Mouse (Mus musculus) right cerebral cortex, postnatal 14 days (tissue): Measurements from ENCODE around the gene Arpp21.

Experiments used
- DNase-seq: peaks from one replicate; pipeline ENCODE4 v3.0.0; 2022

Gene Arpp21

DNA sequence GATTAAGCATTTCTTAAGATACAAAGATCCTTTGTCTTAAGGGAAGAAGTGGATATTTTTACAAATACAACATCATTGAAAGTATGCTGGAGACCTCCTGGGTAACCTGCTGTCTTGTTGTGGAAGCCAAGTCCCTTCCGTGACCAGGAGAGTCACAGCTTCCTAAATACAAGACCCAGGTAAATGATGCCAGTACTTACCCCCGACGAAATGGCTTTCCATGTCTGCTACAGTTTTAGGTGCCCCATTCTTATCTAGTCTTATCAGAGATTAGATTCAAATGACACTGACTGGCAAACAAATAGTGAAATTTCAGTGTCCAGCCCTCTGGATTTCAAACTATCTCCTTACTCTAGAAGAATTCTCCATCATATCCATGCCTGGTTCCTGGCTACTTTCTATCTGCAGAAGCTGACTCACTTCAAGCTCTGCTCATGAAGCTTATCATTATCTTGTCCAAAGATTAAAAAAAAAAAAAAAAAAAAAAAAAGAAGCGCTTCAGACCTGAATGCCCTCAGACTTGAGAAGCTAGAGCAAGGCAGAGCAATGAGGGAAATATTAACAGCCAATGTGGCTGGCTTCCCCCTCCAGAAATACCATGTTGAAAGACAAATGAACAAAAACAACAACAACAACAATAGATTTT lies 4.9 kb downstream of the Arpp21 start:
- no peak for DNase-seq

DNA sequence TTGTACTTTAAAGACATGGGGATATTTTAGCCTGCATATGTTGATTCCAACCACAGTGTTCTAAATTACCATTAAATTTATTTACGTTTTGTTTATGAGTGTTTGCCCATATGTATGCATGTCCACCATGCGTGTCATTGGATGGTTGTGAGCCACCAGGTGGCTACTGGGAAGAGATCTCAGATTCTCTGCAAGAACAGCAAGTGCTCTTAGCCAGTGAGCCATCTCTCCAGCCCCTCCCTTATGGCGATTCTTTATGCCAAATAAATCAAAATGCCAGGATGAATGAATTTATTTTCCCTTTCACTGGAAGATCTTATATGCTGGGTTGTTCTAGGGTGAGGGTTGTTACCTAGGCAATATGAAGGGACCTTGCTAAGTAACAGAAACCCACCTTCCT lies 7.3 kb downstream of the Arpp21 start:
- no peak for DNase-seq

DNA sequence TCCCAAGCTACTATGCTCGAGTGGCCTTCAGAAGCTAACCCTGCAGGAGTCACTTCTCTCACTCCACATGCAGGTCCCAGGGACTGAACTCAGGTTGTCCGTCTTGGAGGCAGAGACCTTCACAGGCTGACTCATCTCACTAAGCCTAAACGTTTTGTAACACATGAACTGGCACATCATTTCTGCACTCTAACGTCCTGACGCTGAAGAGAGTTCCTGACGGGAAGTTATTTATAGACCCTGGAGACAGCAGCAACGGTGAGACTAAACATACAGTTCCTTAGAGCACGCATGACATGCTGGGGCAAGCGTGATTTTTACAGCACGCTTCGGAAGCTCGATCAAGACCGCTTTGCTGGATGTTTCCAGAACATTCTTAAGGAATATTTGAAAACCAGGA lies 8.6 kb downstream of the Arpp21 start:
- DNase-seq: no peak

DNA sequence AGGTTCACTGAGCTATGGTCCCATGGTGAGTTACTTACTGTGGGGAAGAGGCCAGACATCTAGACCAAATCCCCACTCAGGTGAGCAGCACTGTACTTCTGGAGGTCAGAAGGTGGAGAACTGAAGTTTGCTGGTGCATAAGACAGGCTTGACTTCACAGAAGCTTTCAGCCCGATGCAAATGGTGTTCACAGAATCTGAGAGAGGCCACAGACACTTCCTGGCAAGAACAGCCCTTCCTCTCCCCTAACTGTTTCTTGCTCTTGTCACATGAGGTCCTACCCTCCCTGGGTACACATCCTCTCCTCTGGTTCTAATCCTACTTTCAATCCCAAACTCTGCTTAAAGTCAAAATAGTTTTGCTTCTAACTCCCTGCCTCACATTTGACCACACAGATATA lies 9.2 kb downstream of the Arpp21 start:
- DNase-seq: no peak

DNA sequence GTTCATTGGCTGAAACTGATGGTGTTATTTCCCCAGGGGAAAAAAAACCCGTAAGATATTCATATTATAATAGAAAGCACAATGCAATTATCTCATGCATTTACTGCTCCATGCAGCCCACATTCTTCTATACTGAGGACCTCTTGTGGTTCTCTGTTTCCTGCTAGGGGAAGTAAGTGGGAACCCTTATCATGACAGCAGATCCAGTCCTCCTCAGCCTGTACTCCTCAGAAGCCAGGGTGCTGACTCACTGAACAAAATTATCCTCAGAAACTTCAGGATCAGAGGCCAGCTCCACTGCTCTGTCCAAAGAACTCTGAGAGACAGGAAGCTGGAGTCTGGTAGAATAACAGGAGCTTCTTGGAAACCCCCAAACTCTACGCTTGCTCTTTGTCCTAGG lies 10.7 kb downstream of the Arpp21 start:
- no peak for DNase-seq

DNA sequence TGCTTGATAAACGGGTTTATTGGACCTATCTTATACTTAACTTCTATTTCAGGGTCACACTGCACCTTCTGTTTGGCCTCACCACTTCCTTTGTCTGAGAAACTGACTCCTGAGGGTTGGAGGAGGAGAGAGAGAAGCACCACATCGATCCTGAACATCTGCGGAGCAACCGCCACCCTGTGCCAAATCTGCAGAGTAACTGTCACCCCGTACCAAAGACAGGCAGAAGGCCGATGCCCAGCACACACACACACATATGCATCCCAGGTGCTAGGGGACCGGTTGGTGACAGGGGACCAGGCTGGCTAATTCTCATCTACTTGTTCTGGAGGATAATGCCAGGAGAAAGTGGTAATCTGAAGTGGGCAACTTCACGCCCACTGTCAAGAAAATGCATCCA lies 16.4 kb downstream of the Arpp21 start:
- DNase-seq: no peak

DNA sequence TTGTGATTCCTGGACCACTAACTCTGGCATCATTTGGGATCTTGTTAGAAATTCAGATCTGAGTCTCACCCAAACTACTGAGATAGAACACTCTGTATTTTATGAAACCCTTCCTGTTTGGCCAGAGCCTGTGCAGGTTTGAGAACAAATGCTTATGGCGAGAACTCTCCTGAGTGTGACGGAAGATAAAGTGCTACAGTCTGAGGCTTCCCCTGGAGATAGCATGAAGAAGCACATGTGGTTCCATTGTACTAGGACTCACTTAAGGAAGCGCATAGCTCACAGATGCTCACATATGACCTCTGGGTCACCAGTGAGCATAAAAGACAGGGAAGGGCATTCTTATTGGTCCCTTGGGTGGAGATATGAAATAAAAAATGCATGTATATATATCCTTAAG lies 17.5 kb downstream of the Arpp21 start:
- DNase-seq: no peak

DNA sequence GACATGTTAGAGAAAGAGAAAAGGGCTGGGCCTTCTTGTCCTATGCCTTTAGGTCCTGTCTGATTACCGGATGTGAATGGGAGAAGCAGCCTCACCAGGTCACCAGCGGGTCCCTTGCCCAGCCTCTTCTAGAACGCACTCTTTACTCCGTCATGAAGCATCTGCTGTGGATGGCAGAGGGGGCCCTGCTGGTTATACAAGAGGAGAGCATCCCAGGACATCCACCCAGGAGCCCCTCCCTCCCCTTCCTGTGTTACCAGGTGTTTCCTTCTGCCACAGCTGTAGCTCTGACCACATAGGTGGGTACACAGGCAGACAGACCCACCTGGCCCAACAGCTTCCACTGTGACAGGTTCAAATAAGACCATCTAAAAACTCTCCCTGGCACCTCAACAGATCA lies 18.6 kb downstream of the Arpp21 start:
- DNase-seq: no peak

DNA sequence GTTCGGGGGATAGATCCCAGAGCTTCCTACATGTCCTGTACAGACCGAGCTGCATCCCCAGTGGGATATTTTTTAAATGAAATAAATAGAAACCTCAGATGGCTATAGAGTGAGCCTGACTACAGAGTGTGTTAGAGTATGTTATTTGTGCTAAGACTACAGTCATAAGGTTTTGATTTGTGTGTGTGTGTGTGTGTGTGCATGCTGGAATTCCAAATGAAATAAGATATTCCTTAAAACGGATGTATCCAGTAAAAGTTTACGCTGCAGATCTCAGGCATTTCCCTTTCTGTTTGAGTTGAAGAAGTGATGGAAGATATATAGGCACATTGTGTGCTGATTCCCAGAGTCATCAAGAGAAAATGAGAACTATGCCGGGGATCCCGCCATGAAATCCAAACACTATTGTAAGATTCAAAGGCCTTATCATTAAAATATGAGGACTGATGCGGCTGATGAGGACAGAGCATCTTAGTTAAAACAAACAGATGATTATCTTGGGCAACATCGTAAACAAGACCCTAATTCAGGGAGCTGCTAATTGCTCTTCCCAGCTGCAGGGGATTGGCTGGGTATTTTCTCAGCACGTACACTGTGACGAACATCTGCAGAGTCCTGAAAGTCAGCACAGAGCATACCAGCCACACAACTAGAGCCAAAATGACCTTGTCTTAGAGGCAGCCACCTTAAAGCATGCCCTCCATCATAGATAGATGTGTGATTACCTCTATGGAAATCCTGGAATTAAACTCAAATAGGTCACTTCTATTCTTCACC lies 20.5 kb downstream of the Arpp21 start:
- DNase-seq: no peak

DNA sequence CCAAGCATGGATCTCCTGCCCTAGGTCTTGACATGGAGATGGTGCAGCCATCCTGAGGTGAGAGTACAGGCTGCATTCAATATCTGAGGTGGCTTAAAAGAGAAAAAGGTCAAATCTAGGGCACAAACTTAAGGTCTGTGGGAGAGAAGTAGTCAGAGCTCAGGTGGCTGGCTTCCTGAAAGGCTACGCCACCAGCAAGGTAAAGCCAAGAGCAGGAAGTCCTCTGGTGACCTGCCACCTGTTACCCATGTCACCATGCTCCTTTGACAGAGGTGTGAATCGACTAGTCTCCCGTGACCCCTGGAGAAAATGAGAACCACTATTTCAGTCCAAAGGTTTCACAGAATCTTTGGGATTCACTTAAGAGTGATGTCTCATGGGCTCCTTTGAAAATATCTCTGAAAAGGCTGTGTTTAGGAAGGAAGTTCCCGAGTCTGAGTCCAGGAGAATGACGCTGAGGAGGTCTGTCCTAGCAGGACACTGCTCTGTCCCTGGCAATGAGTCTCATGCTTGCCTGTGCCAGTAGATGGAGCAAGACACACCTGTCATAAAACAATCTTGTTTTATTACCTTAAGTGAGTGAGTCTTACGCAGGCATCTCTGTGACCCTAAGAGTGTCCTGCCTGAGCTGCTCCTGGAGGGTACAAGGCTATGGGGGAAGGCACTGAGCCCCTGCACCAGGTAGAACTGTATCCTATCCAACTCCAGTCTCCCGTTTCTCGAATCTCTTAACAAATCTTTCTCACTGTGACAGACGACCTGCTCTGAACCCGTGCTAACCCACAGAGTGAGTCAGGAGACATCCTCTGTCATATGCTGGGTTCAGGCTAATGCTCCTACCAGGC lies 22.1 kb downstream of the Arpp21 start:
- no peak for DNase-seq

DNA sequence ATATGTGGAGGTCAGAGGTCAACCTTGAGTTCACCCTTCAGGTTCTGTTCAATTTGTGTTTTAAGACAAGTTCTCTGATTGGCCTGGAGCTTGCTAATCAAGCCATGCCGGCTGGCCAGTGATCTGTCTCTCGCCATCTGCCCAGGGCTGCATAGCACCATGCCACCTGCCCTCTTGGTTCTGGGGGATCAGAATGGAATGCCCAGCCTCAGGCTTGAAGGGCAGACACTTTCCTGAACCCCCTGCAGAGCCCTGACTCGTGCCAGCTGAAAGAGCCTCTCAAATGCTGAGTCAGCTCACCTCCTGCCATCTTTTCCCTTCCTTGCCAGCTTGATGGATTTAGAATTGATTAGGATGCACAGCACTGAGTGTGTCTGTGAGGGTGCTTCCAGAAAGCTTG lies 25.9 kb downstream of the Arpp21 start:
- DNase-seq: no peak

DNA sequence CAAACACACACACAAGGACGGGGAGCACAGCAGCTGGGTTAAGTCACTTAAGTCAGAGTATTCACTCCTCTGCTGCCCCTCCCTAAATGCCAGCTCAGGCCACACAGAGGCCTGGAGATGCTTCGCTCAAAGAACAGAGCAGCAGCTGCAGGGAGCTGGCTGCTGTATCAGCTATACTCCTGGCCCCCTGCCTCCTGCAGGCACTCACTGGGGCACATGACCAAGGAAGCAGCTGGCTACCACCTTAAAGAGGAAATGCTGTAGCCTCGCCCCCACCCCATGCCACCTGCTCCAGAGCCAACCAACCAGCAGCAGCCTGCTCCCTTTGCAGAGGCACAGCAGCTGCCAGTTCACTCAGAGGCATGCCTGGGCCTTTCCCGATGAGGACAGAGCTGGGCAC lies 28.0 kb downstream of the Arpp21 start:
- peak; percentile 77 for DNase-seq

DNA sequence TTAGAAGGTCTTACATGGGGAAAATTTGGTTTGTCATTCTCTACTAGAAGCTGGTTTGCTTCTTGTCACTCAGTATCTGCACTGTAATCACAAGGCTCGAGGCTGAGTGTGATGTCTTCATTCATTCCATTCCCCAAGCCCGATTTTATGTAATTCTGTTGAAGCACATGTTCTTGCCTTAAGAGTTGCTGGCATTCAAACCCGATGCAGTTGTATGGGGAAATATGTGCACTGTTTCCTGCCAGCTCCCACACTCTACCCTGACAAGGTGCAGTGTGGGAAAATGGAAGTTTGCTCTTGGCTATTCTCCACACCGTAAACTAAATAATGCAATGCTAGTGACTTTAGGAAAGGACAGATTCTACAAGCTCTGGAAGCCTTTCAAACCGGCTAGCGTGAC lies 37.4 kb downstream of the Arpp21 start:
- DNase-seq: no peak

DNA sequence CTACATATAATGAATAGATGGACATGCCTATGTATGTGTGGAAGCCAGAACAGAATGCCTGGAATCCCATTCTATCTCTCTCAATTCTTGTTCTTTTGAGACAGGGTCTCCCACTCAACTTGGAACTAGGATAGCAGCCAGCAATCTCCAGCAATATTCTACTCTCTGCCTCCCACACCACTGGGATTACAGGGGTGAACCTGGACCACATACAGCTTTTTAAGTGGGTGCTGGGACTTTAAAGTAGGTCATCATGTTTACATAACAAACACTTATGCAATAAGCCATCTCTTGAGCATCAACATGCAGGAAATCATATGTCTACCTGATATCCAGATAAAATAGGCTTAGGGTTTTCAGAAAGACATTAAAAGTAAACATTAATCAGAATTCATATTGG lies 41.7 kb downstream of the Arpp21 start:
- no peak for DNase-seq

DNA sequence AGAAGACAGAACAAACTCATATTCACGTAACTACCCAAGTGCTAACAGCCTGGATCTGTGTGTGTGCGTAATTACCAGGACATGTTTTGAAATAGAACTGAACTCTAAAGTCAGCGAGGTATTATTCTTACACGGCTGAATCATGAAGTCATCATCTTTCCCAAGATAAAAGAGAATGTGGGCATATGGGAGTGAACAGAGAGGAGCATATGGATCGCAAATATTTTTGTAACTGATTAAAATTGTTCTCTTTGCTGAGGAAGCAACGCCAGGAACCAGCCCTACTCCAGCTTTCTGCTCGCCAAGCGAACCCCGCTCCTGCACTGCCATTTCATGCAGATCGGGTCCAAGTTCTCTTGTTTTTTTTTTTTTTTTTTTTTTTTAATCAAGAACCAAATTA lies 46.3 kb downstream of the Arpp21 start:
- peak; percentile 50 for DNase-seq

DNA sequence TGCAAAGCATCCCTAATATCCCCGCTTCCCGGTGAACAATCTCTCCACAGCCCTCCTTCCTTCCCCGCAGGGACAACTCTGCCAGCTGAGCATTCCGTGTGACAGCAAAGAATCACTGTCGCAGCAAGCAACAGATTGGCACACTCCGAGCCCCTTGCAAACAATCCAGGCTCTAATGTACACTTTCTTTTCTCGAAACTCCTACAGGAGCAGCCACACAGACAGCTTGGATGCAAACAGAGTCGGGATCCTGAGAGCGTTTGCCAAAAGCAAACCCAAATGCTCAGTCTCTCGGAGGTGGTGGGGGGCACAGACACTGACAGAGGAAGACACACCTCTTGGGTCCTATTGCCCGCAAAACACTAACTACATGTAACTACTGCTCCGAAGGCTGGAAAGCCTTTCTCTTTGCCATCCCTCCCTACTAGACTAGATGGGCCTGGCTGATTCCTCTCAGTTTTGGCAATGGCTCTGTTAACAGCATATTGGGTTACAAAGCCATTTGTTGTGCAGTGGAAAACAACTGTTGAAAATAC lies 47.3 kb downstream of the Arpp21 start:
- DNase-seq: no peak

DNA sequence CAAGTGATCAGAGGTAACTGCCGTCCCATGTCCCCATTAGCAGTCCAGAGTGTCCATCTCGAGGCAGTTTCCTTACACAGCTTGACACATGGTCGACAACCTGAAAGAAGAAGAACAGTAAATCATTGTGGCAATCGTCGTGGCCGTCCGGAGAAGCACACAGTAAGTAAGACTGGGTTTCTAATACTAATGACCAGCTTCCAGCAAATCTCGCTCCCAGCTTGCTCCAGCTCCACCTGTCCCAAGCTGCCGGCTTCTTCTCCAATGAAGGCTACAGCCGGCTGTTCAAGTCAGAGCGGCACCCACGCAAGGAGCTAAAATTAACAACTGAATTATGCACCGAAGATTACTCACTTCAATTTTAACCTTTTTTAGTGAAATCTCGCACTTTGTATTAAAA lies 48.1 kb downstream of the Arpp21 start:
- DNase-seq: peak; percentile 58

DNA sequence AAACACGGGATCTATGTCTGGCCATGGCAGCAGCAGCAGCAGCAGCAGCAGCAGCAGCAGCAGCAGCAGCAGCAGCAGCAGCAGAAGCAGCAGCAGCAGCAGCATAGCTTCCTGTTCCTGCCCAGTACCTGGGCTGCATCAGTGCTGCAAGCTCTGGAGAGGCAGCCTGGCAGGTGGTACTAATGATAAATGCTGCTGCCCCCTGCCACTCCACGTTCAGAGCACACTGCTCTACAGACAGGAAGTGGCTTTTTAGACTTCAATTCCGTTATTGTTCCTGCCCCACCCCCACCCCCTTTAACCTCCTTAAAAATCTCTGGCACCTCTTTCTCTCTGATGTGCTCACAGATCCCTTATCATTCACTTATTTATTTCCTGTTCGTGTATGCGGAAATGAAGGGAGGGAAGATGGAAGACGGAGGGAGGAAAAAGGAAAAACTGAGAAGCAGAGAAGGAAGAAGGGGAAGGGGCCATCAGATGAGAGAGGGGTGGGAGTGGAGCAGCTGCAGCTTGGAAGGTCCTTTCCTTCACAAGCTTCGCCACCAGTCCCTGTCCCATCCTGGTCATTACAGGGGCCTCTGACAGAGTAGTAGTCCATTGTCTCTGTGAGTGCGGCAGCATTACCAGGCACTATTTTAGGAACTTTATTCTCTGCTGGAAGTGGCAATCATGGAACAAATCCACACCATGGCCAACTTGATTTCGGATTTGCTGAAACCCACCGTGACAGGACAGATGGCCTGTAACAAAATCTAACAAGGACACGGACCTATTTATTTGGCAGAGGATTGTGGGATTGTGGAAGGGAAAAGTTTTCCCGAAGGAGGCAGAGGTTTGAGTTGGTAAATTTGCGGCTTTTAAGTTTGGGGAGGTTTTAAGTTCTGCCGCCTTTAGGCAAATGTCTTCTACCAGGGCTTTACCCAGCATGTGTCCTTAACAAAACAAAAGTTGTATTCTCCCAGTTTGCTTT lies 49.1 kb downstream of the Arpp21 start:
- DNase-seq: no peak

DNA sequence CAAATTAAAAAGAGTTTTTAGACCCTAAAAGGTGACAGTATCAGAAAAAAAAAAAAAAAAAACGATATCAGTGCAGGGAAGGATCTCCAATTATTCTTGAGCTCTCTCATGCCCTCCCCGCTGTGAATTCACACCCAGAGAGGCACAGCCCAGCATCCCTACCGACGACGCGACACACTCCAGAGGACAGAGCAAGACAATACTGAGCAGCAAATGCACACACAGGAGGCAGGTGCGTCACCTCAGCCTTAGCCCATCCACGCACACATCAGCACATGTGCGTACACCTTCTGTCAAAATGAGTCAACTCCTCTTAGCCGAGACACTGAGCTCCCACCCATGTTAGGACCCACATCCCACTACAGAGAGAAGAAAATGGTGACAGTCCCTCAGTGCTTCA lies 50.0 kb downstream of the Arpp21 start:
- DNase-seq: no peak

DNA sequence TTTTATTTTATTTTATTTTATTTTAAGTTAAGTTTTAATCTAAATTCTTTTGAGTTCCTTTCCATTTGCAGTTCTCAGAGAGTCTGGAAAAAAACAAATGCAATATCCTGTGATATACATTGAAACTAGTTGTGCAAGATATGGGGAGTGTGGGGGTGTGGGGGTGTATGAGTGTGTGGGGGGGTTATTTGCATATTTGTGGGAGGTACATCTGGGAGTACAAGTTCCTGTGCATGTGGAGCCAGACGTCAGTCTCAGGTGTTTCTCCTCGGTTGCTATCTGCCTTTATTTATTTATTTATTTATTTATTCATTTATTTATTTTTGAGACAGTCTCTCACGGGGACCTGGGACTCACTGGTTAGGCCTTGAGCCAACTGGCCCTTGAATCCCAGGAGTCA lies 53.0 kb downstream of the Arpp21 start:
- no peak for DNase-seq

DNA sequence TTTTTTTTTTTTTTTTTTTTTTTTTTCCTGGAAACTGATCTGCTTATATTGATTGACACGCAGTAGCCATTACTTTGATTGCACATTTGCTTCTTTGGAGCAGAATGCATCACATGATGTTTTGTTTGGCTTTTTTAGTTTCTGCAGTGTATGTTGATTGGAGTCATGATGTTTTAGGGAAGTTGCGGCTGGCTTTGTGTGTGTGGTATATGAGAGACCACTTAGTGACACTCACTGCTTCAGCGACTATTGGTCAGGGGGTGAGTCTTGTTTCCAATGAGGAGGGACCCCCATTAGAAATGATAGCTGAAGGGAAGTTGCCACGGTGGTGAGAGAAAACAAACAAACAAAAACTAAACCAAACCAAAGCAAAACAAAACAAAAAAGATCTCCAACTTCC lies 55.7 kb downstream of the Arpp21 start:
- DNase-seq: no peak

DNA sequence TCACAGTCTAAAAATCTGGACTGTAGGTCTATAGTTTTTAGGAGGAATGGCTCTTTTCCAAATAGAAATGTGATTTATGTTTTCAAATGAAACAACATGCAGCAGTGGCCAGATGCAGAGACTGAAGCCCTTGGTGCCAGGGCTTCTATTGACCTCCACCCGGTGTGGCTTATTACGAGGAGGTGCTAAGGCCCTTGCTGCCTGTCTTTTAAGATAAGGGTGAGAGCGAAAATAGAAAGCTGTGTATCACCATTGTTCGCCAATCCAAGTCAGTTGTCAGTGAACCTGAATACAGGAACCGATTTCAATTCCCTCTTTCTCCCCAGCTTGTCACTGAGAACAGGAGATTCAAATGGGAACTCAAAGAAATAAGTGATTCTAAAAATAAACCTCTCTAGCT lies 57.3 kb downstream of the Arpp21 start:
- DNase-seq: no peak

DNA sequence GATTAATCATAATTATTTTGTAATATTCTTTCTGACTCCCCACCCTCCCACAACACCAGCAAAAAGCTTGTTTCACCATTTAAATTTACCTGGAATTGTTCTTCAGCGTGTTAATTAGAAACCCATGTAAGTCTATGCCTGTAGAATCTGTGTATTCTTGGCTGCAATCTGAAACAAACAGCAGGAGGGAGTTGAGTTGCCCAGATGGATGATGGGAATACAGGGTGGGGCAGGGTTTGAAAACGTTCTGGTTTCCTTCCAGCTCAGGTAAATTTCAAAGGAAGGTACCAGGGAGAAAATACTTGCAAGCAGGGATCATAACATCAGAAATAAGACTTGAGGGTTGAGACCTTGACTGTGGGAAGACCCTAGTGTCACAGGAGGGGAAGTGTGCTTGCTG lies 58.2 kb downstream of the Arpp21 start:
- DNase-seq: no peak
